Mouse (Mus musculus) MEL (cell line): Measurements from ENCODE around the gene Angptl6.

Source experiments
- CTCF ChIP-seq, 3 experiments: IDR thresholded peaks in 2 of 3; conservative IDR thresholded peaks in 1 of 3; 2 replicates each; pipeline ENCODE4 v1.5.1; 2011 to 2012; ENCODE audit warnings: low read length in 3 of 3, low read depth in 2 of 3, mild to moderate bottlenecking in 2 of 3, improper control_type of control experiment in 1 of 3, inconsistent platforms in 1 of 3, mixed read lengths in 1 of 3, moderate library complexity in 1 of 3; ENCODE audit not compliant: control insufficient read depth in 1 of 3, insufficient read depth in 1 of 3, poor library complexity in 1 of 3, severe bottlenecking in 1 of 3
- ZNF384 ChIP-seq: IDR thresholded peaks from 2 replicates; pipeline ENCODE4 v1.6.1; 2012; ENCODE audit warnings: low read depth, mild to moderate bottlenecking, inconsistent platforms, low read length, improper control_type of control experiment

DNA sequence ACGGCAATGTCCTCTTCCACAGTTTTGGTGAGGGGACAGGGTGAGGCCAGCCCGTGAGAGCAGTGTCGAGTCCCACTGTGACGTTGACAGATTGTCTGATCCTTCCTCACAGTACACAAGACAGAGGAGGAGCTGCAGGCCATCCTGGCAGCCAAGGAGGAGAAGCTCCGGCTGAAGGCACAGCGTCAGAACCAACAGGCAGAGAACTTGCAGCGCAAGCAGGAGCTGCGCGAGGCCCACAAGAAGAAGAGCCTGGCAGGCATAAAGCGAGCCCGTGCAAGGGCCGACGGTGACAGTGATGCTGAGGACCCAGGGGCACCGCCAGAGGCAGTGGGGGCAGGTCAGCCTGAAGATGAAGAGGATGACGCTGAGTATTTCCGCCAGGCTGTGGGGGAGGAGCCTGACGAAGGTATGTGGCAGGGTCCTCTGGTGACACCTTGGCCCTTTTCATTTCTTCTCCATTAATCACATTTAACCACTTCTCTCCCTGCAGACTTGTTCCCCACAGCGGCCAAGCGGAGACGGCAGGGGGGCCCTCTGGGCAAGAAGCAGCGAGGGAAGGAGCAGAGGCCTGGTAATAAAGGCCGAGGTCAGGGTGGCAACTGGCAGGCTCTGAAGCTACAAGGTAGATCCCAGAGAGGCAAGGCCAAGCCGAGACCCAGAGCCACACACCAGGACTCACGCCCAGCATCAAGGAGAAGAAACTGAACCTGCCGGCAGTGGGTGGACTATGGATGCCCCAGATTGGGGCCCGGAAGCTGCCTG is 12.0 kb upstream of the Angptl6 start:
- TF ChIP-seq ZNF384 (no peak), CTCF (IDR thresholded peaks at IDR 0.05 in 2 of 3, conservative IDR thresholded peaks at IDR 0.05 in 1 of 3; ENCODE audit: control insufficient read depth in 1 of 3, insufficient read depth in 1 of 3, low read depth in 2 of 3, low read length in 3 of 3, poor library complexity in 1 of 3, severe bottlenecking in 1 of 3) (no peak)
